Mouse (Mus musculus): ENCODE data around the gene Gdf9.

Gene Gdf9

DNA sequence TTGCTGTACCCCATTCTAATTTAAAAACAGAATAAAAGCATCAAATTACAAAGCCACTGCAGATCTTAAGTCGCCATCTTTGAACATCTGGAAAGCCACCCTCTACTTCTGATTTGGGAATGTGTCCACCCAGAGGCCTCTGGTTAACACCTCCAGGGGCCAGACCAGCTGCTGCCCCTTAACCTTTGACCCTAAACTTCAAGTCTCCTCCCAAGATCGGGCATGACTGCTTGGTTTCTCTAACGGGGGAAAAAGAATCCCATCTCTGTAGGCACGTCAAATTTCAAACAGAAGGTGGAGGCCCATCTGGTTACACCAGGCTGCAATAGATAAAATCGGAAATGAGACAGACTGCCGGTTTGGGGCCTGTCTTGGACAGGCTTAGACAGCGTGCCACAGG lies 47.0 kb downstream of the Gdf9 start:
- DNase-seq (ENCODE audit: low spot score in 2 of 2), result no peak

DNA sequence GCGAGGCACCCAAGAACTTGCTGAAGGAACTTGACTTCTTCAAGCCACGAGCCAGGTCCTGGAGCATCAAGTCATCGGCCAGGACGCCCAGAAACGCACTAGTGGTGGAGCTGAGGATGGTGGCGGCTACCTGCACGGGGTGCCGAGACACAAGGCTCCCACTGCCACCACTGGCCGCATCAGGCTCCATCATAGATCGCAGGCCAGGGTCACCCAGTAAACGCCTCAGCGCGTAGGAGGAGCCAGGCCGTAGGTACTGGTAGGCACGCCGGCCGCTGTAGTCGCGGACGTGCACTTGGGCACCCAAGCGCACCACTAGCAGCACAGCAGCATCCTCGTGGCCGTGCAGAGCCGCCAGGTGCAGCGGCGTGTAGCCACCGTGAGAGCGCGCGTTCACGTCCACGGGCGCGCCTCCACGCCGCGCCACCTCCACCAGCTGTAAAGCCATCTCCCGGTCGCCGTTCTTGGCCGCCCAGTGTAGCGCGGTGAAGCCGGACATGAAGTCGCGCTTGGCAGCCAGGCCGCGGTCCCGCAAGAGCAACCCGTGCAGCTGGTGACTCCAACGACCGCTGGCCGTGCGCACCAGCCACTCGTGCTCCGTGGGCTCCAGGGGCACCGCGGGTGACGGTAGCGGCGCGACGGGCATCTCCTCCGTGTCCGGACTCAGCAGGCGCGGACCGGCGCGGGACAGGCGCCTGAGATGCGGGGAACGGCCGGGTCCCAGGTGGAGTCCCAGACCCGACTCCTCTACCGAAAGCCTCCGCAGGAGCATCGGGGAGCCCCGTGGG lies 47.8 kb downstream of the Gdf9 start:
- DNase-seq (ENCODE audit: low spot score in 2 of 2), result peak in 1 of 2 experiments; percentile 30

GRCm38 (mm10) chr11:53479171-53479782 lies 48.5 kb downstream of the Gdf9 start:
- DNase-seq (ENCODE audit: low spot score in 2 of 2), result peak in 1 of 2 experiments; percentile 33

DNA sequence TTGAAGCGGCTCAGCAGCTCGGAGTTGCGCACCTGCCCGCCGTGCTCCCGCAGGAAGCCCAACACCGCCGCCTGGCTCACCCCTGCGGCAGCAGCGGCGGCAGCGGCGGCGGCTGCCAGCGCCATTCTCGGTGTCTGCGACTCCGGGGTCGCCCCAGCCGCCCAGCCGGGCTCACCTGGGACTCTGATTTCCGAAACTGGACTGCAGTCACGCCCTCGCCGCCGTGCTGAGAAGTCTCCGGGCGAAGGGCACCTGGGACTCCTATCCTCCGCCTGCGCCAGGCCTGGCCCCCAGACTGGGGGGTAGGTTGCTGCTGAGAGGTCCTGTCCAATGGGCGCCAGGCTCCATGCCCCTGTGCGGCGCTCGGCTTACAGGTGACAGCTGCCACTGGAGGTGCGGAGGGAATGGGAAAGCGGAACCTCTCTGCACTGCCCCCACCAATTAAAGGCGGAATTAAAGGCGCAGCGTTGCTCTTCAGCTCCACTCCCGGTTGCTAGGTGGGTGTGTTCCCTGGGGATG lies 49.0 kb downstream of the Gdf9 start, which contains the start of the genes Gm9945 and Sowaha:
Gene Gm9945 (plus strand): TSS at position 384 of the 519 bp plus-strand sequence.
Gene Sowaha (minus strand): TSS at position 492 of the 519 bp plus-strand sequence.
- DNase-seq (ENCODE audit: low spot score in 2 of 2), result peak in 1 of 2 experiments; percentile 55

GRCm38 (mm10) chr11:53481088-53481730 lies 50.4 kb downstream of the Gdf9 start:
- DNase-seq (ENCODE audit: low spot score in 2 of 2), result no peak

DNA sequence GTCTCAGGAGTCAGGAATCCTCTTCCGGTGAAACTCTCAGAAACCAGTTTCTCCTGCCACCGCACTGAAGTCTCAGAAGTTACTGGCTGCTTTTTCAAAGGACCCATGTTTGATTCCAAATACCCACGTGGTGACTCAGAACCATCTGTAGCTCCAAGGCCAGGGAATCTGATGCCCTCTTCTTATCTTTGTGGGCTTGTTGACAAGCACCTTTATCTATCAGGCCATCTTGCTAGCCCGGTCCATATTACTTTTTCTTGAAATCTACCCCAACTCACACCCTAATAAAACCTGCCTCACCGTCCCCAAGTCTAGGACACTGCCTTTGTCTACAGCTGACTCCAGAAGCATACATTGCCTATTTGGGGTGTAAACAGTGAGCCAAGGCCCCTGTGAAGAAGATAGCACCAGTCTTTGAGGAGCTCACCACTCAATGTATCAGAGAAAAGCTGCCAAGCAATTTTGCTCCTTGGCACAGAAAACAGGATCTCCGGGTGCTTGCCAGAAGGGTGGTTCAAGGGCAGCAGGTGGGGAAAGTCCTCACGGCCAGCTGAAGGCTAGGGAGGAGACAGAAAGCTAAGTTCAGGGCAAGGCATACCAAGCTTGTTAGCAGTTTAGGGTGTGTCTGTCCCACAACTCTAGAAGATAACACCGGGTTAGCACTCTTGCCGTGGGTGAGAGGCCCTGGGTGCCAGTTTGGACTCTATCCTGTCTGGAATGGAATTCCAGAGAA lies 52.5 kb downstream of the Gdf9 start:
- DNase-seq (ENCODE audit: low spot score in 2 of 2), result no peak

GRCm38 (mm10) chr11:53485719-53486118 lies 54.9 kb downstream of the Gdf9 start:
- no peak for DNase-seq (ENCODE audit: low spot score in 2 of 2)

GRCm38 (mm10) chr11:53486351-53486750 lies 55.5 kb downstream of the Gdf9 start:
- DNase-seq (ENCODE audit: low spot score in 2 of 2), result no peak

GRCm38 (mm10) chr11:53486822-53487594 lies 56.2 kb downstream of the Gdf9 start:
- DNase-seq (ENCODE audit: low spot score in 2 of 2), result no peak
